Mouse (Mus musculus) activated CD4-positive, CD25-positive, alpha-beta regulatory T cell, adult 9 weeks (primary cell): ENCODE data around the gene Ndufb3. TPM values are rescaled to one million over a fixed set of nuclear protein-coding genes. Genes with fewer than 3 reads are reported as not detected.

Source experiments
- polyA plus RNA-seq: library from polyadenylated mRNA; unstranded; fragments of 100-300 nt; shearing (Covaris generic); gene quantifications from one replicate; pipeline ENCODE4 v1.2.1, GENCODE M21; 2017

The Ndufb3 gene
- polyA plus RNA-seq, result 146 TPM

GRCm38 (mm10) chr1:58586171-58586997, at the start of gene Ndufb3, which contains the start of gene Fam126b:
Ndufb3 (plus strand) TSS chr1:58586384.
Fam126b (minus strand) TSS chr1:58586323.

Other genes starting within 250 kb of the Ndufb3 start
- gene Bzw1, start 193.5 kb upstream of the Ndufb3 start, polyA plus RNA-seq, result 393 TPM
- gene Clk1, start 162.3 kb upstream of the Ndufb3 start, polyA plus RNA-seq, result 417 TPM
- 39.8 TPM for gene Nif3l1, start 141.2 kb upstream of the Ndufb3 start, polyA plus RNA-seq
- 81.9 TPM for gene Ppil3, start 140.9 kb upstream of the Ndufb3 start, polyA plus RNA-seq
- gene Orc2, start 81.3 kb upstream of the Ndufb3 start, polyA plus RNA-seq, result 32.0 TPM
- 17.7 TPM for gene Fam126b, start 61 bp upstream of the Ndufb3 start, polyA plus RNA-seq
- gene Als2cr12, start 109.6 kb downstream of the Ndufb3 start, polyA plus RNA-seq, result not detected
- gene Cflar, start 125.1 kb downstream of the Ndufb3 start, polyA plus RNA-seq, result 148 TPM
- 278 TPM for gene Casp8, start 209.0 kb downstream of the Ndufb3 start, polyA plus RNA-seq